Comparison of ENCODE assay signal across 8 mouse cellular contexts in the genomic region with DNA sequence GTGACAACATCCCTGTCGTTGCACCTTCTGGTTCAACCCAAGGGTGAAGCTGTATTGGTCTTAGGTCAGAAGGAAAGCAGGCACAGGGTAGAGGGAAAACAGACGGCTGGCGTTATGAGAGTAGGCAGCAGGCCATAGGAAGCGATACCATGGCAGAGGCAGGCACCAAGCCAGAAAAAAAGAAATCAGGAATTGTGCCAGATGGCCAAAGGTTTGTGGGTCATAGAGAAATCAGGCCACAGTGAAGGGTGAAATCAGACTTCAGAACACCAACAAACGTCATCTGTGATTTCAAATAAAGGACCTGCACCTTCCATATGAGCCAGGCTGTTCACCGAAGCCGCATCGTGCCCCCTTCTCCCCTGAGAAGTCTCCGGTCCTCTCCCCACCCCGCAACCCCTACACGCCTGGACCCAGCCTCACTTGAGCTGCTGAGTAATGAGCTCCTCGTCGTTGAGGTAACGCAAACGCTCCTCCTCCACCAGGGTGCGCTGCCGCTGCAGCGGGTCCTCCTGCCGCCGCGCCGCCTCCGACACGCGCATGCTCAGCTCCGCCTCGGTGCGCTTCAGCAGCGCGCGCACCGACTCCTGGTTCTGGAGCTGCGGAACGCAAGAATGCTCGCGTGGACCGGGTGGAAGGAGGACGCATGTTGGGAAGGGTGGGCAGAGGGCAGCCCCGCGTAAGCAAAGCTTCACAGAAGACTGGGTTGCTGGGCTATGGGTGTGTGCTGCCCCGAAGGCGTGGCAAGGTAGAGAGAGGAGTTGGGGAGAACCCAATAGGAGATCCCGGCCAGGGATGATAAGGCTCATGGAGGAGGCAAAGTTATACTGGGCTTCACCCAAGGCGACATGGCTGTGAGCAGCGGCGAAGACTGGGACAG. TPM values are rescaled to one million over a fixed set of nuclear protein-coding genes. Genes with fewer than 3 reads are reported as not detected.
A peak's percentile ranks its signal among the peaks of the same experiment; 100 is the strongest.
DNase-seq lines count a peak whose midpoint lies in the region; ATAC-seq lines count a peak whose summit lies in the region.

No protein-coding gene starts in this region.

- peak overlapping the region; percentile 93 for H3K4me2 ChIP-seq in intestine, embryonic 16.5 days (ENCODE audit: low read depth, low read length)

- no peaks in the 10 kb centered on the region for H3K36me3 ChIP-seq in intestine, embryonic 16.5 days (ENCODE audit: control insufficient read depth, insufficient read depth, low read length)
- peaks cover 15% of the 10 kb centered on the region for H3K36me3 ChIP-seq in midbrain, embryonic 10.5 days

- peak overlapping the region; percentile 51 for H3K4me3 ChIP-seq in intestine, embryonic 16.5 days (ENCODE audit: low read length)
- peak overlapping the region; percentile 59 for H3K4me3 ChIP-seq in midbrain, embryonic 10.5 days

- 8% methylated on average over 46 of the region's 46 CpGs for WGBS in intestine, embryonic 16.5 days
- WGBS in midbrain, embryonic 10.5 days: 9% methylated on average over 46 of the region's 46 CpGs

- peaks cover 48% of the 10 kb centered on the region for H3K27me3 ChIP-seq in intestine, embryonic 16.5 days (replicated peaks; ENCODE audit: control insufficient read depth, insufficient read depth, low read length)
- H3K27me3 ChIP-seq in midbrain, embryonic 10.5 days (ENCODE audit: low read depth, poor library complexity, severe bottlenecking): peaks cover 76% of the 10 kb centered on the region

- no peaks in the 10 kb centered on the region for H3K9me3 ChIP-seq in intestine, embryonic 16.5 days (ENCODE audit: control insufficient read depth, low read length)
- no peaks in the 10 kb centered on the region for H3K9me3 ChIP-seq in midbrain, embryonic 10.5 days (replicated peaks)

- peak; percentile 85 for DNase-seq in adrenal gland, adult 8-10 months
- DNase-seq in embryo, embryonic 11.5 days (ENCODE audit: low read depth, low spot score): peak; percentile 82
- peak; percentile 73 to 85 for DNase-seq in gastrocnemius, postnatal 36 days
- DNase-seq in left cerebral cortex, postnatal 25 days (ENCODE audit: low spot score in 2 of 2): peak; percentile 90 to 91
- DNase-seq in midbrain, embryonic 10.5 days (ENCODE audit: low spot score): peak; percentile 88
- DNase-seq in right cerebral cortex, postnatal 36 days (ENCODE audit: low spot score in 2 of 2): peak; percentile 76 to 80
- DNase-seq in urinary bladder, postnatal 4 days (ENCODE audit: low spot score in 2 of 2): peak; percentile 80 to 90

- 0 out of 2 replicates have a peak overlapping the region, but pooled peaks have one; percentile 46 for H3K9ac ChIP-seq in intestine, embryonic 16.5 days (ENCODE audit: low read depth, low read length)

- H3K27ac ChIP-seq in intestine, embryonic 16.5 days (ENCODE audit: low read length): no peak overlapping the region
- H3K27ac ChIP-seq in midbrain, embryonic 10.5 days (replicated peaks): 0 out of 2 replicates have a peak overlapping the region, but pooled peaks have one; percentile 55

- peaks cover 25% of the 10 kb centered on the region for H3K4me1 ChIP-seq in intestine, embryonic 16.5 days (ENCODE audit: control insufficient read depth, insufficient read depth, low read length)
- H3K4me1 ChIP-seq in midbrain, embryonic 10.5 days: peaks cover 53% of the 10 kb centered on the region

- intact Hi-C loops in gastrocnemius, postnatal 36 days (cut with DNase I): loop anchor here (1.0 to 2.0 kb wide), 2 partner anchors 25 to 91 kb away; no protein-coding TSS in a partner anchor
- intact Hi-C loops in left cerebral cortex, postnatal 25 days (cut with DNase I): loop anchor here (1.0 to 2.0 kb wide), 3 partner anchors 25 to 91 kb away; no protein-coding TSS in a partner anchor

- ATAC-seq in intestine, embryonic 16.5 days: peak; percentile 69

RNA-seq across cellular contexts. Expression of a gene that starts 31.5 kb away (rescaled TPM):
- under 1 TPM in 3 of 4 experiments, not detected in 1; 0.35 to 0.80 (median 0.45) TPM for total RNA-seq in adrenal gland, adult 8-10 months (2022)
- not detected for total RNA-seq in gastrocnemius, postnatal 36 days (2021)
- polyA plus RNA-seq in intestine, embryonic 16.5 days (2015; fragmentation: Nextera tagmentation; extraction: Ambion mirVana): 0.18 and 0.45 TPM in 2 replicates
- not detected for total RNA-seq in left cerebral cortex, postnatal 25 days (2021)
- polyA plus RNA-seq in midbrain, embryonic 10.5 days (2016; fragmentation: Nextera tagmentation; extraction: Ambion mirVana): 0.25 and 0.28 TPM in 2 replicates

RNA-seq across cellular contexts. Expression of a gene that starts 44.4 kb away (rescaled TPM):
- 10 to 100 TPM; 10.7 to 37.6 (median 19.9) TPM for total RNA-seq in adrenal gland, adult 8-10 months (2022)
- total RNA-seq in gastrocnemius, postnatal 36 days (2021): under 1 TPM; 0.59 to 0.72 TPM
- polyA plus RNA-seq in intestine, embryonic 16.5 days (2015; fragmentation: Nextera tagmentation; extraction: Ambion mirVana): 0.10 and 0.12 TPM in 2 replicates
- total RNA-seq in left cerebral cortex, postnatal 25 days (2021): 100 to 1,000 TPM; 323 to 339 TPM
- 0.89 and 1.6 TPM in 2 replicates for polyA plus RNA-seq in midbrain, embryonic 10.5 days (2016; fragmentation: Nextera tagmentation; extraction: Ambion mirVana)

Comparison
In these comparisons a context has a peak if more than half of its experiments do, and no peak if none do; other contexts are left out.
1. RNA of a gene that starts 44.4 kb away (total RNA-seq): 323 to 339 TPM in left cerebral cortex, postnatal 25 days; 10.7 to 37.6 TPM in adrenal gland, adult 8-10 months and 0.59 to 0.72 TPM in gastrocnemius, postnatal 36 days; every median in the first group is over 4 times any median in the second.
2. Peak in every context shown above with its lines, with median percentiles within 50 percentile points of each other: DNase-seq.